Mouse (Mus musculus): Measurements from ENCODE around the gene Foxred1. TPM values are rescaled to one million over a fixed set of nuclear protein-coding genes. Genes with fewer than 3 reads are reported as not detected.

Foxred1 gene
- 24.1 and 28.5 TPM in 2 replicates for polyA plus RNA-seq (2011; ENCODE audit: insufficient read length, low read depth, missing spikeins)

- peak within 1 kb of the TSS; percentile 62 for H3K27ac ChIP-seq (ENCODE audit: insufficient read depth, low read length)
- H3K4me3 ChIP-seq (ENCODE audit: insufficient read depth, low read length), result peak within 1 kb of the TSS; percentile 90
- H3K4me1 ChIP-seq (ENCODE audit: control insufficient read depth, insufficient read depth, low read length), result no peaks in the 10 kb centered on the region
- TF ChIP-seq POLR2A (IDR thresholded peaks at IDR 0.05; ENCODE audit: low read depth, low read length) (peak; percentile 93), CTCF (IDR thresholded peaks at IDR 0.05; ENCODE audit: borderline replicate concordance, insufficient read depth, low read length) (no peak)
These were observed at the start of gene Foxred1 for GRCm38 (mm10) chr9:35210542-35211474. TSS of gene Foxred1 (minus strand) at chr9:35211055.

DNA sequence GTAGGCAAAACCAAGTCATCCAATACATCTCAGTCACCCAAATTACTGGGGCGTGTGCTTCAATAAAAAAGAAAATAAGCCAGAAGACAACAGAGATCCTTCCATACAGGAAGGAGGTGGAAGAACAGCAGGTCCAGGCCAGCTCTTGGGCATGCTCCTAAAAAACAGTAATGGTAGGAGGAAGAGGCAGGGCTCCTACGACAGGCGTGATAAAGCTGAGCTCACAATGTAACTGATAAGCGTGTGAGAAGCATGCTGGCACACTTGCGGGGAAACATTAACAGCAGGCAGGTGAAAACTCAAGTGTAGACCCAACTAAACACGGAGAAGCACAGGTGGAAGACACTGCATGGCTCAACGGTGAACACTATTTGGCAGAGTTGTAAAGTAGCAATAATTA is 46.5 kb upstream of the Foxred1 start:
- Histone ChIP-seq H3K4me3 (ENCODE audit: insufficient read depth, low read length) (no peak overlapping the region), H3K27ac (ENCODE audit: insufficient read depth, low read length) (no peak overlapping the region), H3K4me1 (ENCODE audit: control insufficient read depth, insufficient read depth, low read length) (no peaks in the 10 kb centered on the region)
- no peak for TF ChIP-seq CTCF (IDR thresholded peaks at IDR 0.05; ENCODE audit: borderline replicate concordance, insufficient read depth, low read length)

DNA sequence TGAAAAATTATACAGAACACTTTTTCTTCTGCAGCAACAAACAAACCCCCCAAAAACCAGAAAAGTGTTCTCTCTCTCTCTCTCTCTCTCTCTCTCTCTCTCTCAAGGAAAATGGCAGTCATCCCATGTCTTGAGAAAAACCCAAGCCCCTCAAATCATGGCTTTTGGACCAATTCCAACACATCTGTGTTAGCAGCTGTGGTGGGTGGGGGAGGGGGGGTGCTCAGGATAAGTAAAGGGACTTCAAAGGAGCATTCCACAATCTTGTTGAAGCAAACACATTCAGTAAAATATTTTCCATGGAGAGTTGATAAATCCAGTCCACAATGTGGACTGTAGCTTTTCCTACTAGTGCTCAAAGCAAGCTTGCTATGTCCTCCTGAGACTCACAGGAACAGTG is 38.6 kb upstream of the Foxred1 start:
- TF ChIP-seq POLR2A (IDR thresholded peaks at IDR 0.05; ENCODE audit: low read depth, low read length) (no peak), CTCF (IDR thresholded peaks at IDR 0.05; ENCODE audit: borderline replicate concordance, insufficient read depth, low read length) (no peak)
- no peak overlapping the region for H3K4me3 ChIP-seq (ENCODE audit: insufficient read depth, low read length)
- H3K27ac ChIP-seq (ENCODE audit: insufficient read depth, low read length), result no peak overlapping the region
- no peaks in the 10 kb centered on the region for H3K4me1 ChIP-seq (ENCODE audit: control insufficient read depth, insufficient read depth, low read length)

DNA sequence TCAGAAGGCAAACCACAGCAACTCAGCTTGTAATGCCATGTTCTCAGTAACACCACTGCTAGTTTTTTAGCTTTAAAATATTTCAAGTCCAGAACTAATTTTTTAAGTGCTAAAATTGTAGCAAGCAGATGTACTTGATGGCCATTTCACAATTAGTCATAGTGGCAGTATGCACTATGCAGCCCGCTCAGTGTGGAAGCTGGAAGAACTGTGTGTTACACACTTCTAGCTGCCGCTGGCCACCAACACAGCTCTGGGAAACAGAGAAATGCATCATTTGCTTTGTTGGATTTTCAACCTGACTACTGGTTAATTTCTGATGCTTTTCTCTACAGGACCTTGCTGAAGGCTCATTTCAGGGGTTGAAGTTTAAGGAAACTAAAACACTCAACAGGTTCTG is 36.5 kb upstream of the Foxred1 start:
- Histone ChIP-seq H3K4me3 (ENCODE audit: insufficient read depth, low read length) (no peak overlapping the region), H3K27ac (ENCODE audit: insufficient read depth, low read length) (no peak overlapping the region), H3K4me1 (ENCODE audit: control insufficient read depth, insufficient read depth, low read length) (no peaks in the 10 kb centered on the region)
- TF ChIP-seq CTCF (IDR thresholded peaks at IDR 0.05; ENCODE audit: borderline replicate concordance, insufficient read depth, low read length), result no peak
- TF ChIP-seq POLR2A (IDR thresholded peaks at IDR 0.05; ENCODE audit: low read depth, low read length), result no peak

DNA sequence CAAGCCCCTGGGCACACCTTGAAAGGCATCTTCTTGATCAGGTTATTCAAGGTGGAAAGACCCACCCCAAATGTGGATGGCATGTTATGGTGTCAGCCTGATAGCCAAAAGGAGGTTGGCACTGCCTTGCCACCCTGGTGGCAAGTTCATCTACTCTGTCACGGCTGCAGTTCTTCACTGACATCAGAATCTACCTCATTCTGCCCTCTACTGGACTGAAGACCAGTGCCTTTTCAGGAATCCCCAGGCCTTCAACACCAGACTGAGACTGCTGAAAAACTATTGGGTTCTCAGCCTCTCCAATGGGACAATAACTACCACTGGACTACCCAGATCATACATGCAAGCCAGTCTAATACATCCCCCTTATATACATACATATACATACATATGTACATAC is 28.9 kb upstream of the Foxred1 start:
- H3K4me1 ChIP-seq (ENCODE audit: control insufficient read depth, insufficient read depth, low read length), result no peaks in the 10 kb centered on the region
- TF ChIP-seq POLR2A (IDR thresholded peaks at IDR 0.05; ENCODE audit: low read depth, low read length) (no peak), CTCF (IDR thresholded peaks at IDR 0.05; ENCODE audit: borderline replicate concordance, insufficient read depth, low read length) (no peak)
- no peak overlapping the region for H3K4me3 ChIP-seq (ENCODE audit: insufficient read depth, low read length)
- H3K27ac ChIP-seq (ENCODE audit: insufficient read depth, low read length), result no peak overlapping the region

DNA sequence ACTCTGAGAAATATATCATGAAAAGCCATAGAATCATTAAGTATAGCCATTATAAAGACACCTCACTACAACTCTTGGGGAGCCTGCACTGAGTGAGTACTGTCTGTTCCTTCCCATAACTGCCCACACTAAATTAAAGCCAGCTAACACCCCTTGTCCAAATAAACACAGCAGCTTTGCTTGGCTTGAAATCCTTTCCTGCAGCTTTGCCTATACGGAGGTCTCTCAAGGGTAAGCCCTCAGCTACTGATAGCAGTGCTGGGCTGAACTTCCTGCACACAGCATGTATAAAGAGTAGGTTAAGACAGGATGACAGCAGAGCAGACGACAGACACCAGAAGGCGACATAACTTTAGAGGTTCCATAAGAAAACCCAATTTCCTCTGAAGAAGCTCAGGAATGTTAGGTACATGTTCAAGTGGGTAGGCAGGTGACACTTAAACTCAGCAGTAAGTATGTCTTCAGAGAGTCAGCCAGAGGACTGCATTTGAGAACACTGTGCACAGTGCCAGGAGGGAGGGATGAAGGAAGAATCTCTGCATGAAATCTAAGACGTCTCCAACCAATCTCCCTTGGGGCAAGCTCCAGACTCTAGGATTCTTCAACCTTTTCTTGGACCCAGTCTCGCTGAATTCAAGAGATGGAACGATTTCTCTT is 28.2 kb upstream of the Foxred1 start:
- H3K27ac ChIP-seq (ENCODE audit: insufficient read depth, low read length), result no peak overlapping the region
- TF ChIP-seq POLR2A (IDR thresholded peaks at IDR 0.05; ENCODE audit: low read depth, low read length) (no peak), CTCF (IDR thresholded peaks at IDR 0.05; ENCODE audit: borderline replicate concordance, insufficient read depth, low read length) (no peak)
- no peaks in the 10 kb centered on the region for H3K4me1 ChIP-seq (ENCODE audit: control insufficient read depth, insufficient read depth, low read length)
- H3K4me3 ChIP-seq (ENCODE audit: insufficient read depth, low read length), result no peak overlapping the region

DNA sequence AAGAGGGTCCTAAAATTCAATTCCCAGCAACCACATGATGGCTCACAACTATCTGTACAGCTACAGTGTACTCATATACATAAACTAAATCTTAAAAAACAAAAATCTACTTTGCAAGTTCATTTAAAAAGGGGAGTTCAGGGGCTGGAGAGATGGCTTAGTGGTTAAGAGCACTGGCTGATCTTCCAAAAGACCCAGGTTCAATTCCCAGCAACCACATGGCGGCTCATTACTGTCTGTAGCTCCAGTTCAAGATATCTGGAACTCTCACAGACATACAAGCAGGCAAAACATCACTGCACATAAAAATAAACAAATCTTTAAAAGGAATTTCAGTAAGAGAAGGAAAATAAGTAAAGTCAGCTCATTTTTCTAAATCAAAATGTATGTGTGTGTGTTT is 27.5 kb upstream of the Foxred1 start:
- no peak overlapping the region for H3K4me3 ChIP-seq (ENCODE audit: insufficient read depth, low read length)
- H3K4me1 ChIP-seq (ENCODE audit: control insufficient read depth, insufficient read depth, low read length), result no peaks in the 10 kb centered on the region
- TF ChIP-seq POLR2A (IDR thresholded peaks at IDR 0.05; ENCODE audit: low read depth, low read length) (no peak), CTCF (IDR thresholded peaks at IDR 0.05; ENCODE audit: borderline replicate concordance, insufficient read depth, low read length) (no peak)
- H3K27ac ChIP-seq (ENCODE audit: insufficient read depth, low read length), result no peak overlapping the region

- Histone ChIP-seq H3K27ac (ENCODE audit: insufficient read depth, low read length) (no peak overlapping the region), H3K4me1 (ENCODE audit: control insufficient read depth, insufficient read depth, low read length) (no peaks in the 10 kb centered on the region), H3K4me3 (ENCODE audit: insufficient read depth, low read length) (no peak overlapping the region)
- TF ChIP-seq POLR2A (IDR thresholded peaks at IDR 0.05; ENCODE audit: low read depth, low read length) (no peak), CTCF (IDR thresholded peaks at IDR 0.05; ENCODE audit: borderline replicate concordance, insufficient read depth, low read length) (no peak)
These were observed 25.1 kb upstream of the Foxred1 start for GRCm38 (mm10) chr9:35235996-35236395.

GRCm38 (mm10) chr9:35228671-35229070 is 17.8 kb upstream of the Foxred1 start:
- H3K27ac ChIP-seq (ENCODE audit: insufficient read depth, low read length), result no peak overlapping the region

DNA sequence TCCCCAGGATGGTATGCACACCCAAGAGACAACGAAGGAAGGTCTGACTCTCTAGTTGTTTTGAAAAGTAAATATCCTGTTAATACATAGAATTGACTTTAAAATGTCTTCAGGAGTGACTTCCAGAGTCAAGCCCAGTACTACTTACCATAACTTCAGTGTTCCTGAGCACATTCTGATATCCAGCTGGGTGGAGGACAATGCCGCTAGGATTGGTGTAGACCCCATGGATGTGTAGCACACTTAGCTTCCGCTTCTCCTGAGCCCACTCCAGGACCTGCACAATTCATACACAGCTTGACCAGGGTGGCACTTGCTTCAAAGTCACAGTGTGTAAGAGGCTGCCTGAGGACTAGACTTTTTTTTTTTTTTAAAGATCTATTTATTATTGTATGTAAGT is 12.6 kb upstream of the Foxred1 start:
- H3K4me3 ChIP-seq (ENCODE audit: insufficient read depth, low read length), result no peak overlapping the region
- TF ChIP-seq CTCF (IDR thresholded peaks at IDR 0.05; ENCODE audit: borderline replicate concordance, insufficient read depth, low read length), result no peak
- no peak for TF ChIP-seq POLR2A (IDR thresholded peaks at IDR 0.05; ENCODE audit: low read depth, low read length)
- H3K4me1 ChIP-seq (ENCODE audit: control insufficient read depth, insufficient read depth, low read length), result peaks cover 3% of the 10 kb centered on the region; the same call in 1 of the 2 replicates
- peak overlapping the region; percentile 20; the same call in 1 of the 2 replicates for H3K27ac ChIP-seq (ENCODE audit: insufficient read depth, low read length)

More at GRCm38 (mm10) chr9:35228671-35229070, 17.8 kb upstream of the Foxred1 start:
- no peaks in the 10 kb centered on the region for H3K4me1 ChIP-seq (ENCODE audit: control insufficient read depth, insufficient read depth, low read length)
- no peak overlapping the region for H3K4me3 ChIP-seq (ENCODE audit: insufficient read depth, low read length)
- TF ChIP-seq CTCF (IDR thresholded peaks at IDR 0.05; ENCODE audit: borderline replicate concordance, insufficient read depth, low read length), result no peak
- no peak for TF ChIP-seq POLR2A (IDR thresholded peaks at IDR 0.05; ENCODE audit: low read depth, low read length)

Measured in embryonic fibroblast, embryonic 13.5 days (primary cell).